Mouse (Mus musculus): ENCODE measurements at regions not wholly inside any gene's neighbourhood (a gene's known extent, or its start where the extent isn't known, plus 50 kb on each side); places are given as distances from the start of the nearest gene placed in this dataset.

GRCm38 (mm10) chr2:74964360-74964759 lies 138.8 kb downstream of the Mtx2 start:
- peak; percentile 74 for TF ChIP-seq CTCF (IDR thresholded peaks at IDR 0.05; ENCODE audit: low read depth, low read length)
- no peak for TF ChIP-seq POLR2A (IDR thresholded peaks at IDR 0.05; ENCODE audit: insufficient read depth, low read length)
